Mouse (Mus musculus): ENCODE results near the gene Cpsf4. TPM values are rescaled to one million over a fixed set of nuclear protein-coding genes. Genes with fewer than 3 reads are reported as not detected.

Cpsf4 gene
- polyA plus RNA-seq, 1 experiment, result 31.3 TPM

GRCm38 (mm10) chr5:145218206-145218605, 51.2 kb downstream of the Cpsf4 start:
- H3K4me2 ChIP-seq (ENCODE audit: low read depth), result no peak overlapping the region
- no peaks in the 10 kb centered on the region for H3K79me2 ChIP-seq (ENCODE audit: control insufficient read depth, insufficient read depth)
- TF ChIP-seq POLR2AphosphoS2 (IDR thresholded peaks at IDR 0.05; ENCODE audit: insufficient read length, low read depth) (no peak), MYOD1 (IDR thresholded peaks at IDR 0.05; ENCODE audit: control insufficient read depth in 1 of 3, insufficient read length in 2 of 3, low read depth in 2 of 3) (no peak), POLR2A (IDR thresholded peaks at IDR 0.05; ENCODE audit: insufficient read length, low read depth) (no peak), MAX (IDR thresholded peaks at IDR 0.05; ENCODE audit: low read depth) (no peak), SRF (IDR thresholded peaks at IDR 0.05; ENCODE audit: control insufficient read depth, insufficient read length, low read depth) (no peak), E2F4 (IDR thresholded peaks at IDR 0.05; ENCODE audit: insufficient read depth) (no peak), MYOG (IDR thresholded peaks at IDR 0.05; ENCODE audit: control insufficient read depth in 1 of 3, insufficient read depth in 1 of 3, insufficient read length in 2 of 3, low read depth in 2 of 3) (no peak), REST (IDR thresholded peaks at IDR 0.05; ENCODE audit: insufficient read depth, insufficient read length) (no peak), CEBPB (IDR thresholded peaks at IDR 0.05; ENCODE audit: insufficient read depth, poor library complexity, severe bottlenecking) (no peak), TCF12 (IDR thresholded peaks at IDR 0.05; ENCODE audit: insufficient read depth, poor library complexity, severe bottlenecking) (no peak), TCF3 (IDR thresholded peaks at IDR 0.05; ENCODE audit: insufficient read length, low read depth) (no peak), USF1 (IDR thresholded peaks at IDR 0.05; ENCODE audit: low read depth) (no peak)
- H3K4me3 ChIP-seq, result no peak overlapping the region
- H3ac ChIP-seq (ENCODE audit: control insufficient read depth, insufficient read length), result no peak overlapping the region
- no peaks in the 10 kb centered on the region for H3K27me3 ChIP-seq (ENCODE audit: control insufficient read depth, insufficient read depth, insufficient read length)
- H3K36me3 ChIP-seq (ENCODE audit: control insufficient read depth, insufficient read depth), result peaks cover 3% of the 10 kb centered on the region

- Histone ChIP-seq H3ac (ENCODE audit: control insufficient read depth, insufficient read length) (no peak overlapping the region), H3K4me2 (ENCODE audit: low read depth) (no peak overlapping the region), H3K4me3 (no peak overlapping the region), H3K27me3 (ENCODE audit: control insufficient read depth, insufficient read depth, insufficient read length) (no peaks in the 10 kb centered on the region), H3K36me3 (ENCODE audit: control insufficient read depth, insufficient read depth) (peaks cover 3% of the 10 kb centered on the region), H3K79me2 (ENCODE audit: control insufficient read depth, insufficient read depth) (no peaks in the 10 kb centered on the region)
- no peak for TF ChIP-seq TCF3 (IDR thresholded peaks at IDR 0.05; ENCODE audit: insufficient read length, low read depth)
- TF ChIP-seq MYOG (IDR thresholded peaks at IDR 0.05; ENCODE audit: control insufficient read depth in 1 of 3, insufficient read depth in 1 of 3, insufficient read length in 2 of 3, low read depth in 2 of 3), result no peak
- TF ChIP-seq REST (IDR thresholded peaks at IDR 0.05; ENCODE audit: insufficient read depth, insufficient read length), result no peak
- no peak for TF ChIP-seq MAX (IDR thresholded peaks at IDR 0.05; ENCODE audit: low read depth)
- TF ChIP-seq POLR2A (IDR thresholded peaks at IDR 0.05; ENCODE audit: insufficient read length, low read depth), result no peak
- TF ChIP-seq POLR2AphosphoS2 (IDR thresholded peaks at IDR 0.05; ENCODE audit: insufficient read length, low read depth), result no peak
- TF ChIP-seq TCF12 (IDR thresholded peaks at IDR 0.05; ENCODE audit: insufficient read depth, poor library complexity, severe bottlenecking), result no peak
- TF ChIP-seq E2F4 (IDR thresholded peaks at IDR 0.05; ENCODE audit: insufficient read depth), result no peak
- TF ChIP-seq CEBPB (IDR thresholded peaks at IDR 0.05; ENCODE audit: insufficient read depth, poor library complexity, severe bottlenecking), result no peak
- no peak for TF ChIP-seq SRF (IDR thresholded peaks at IDR 0.05; ENCODE audit: control insufficient read depth, insufficient read length, low read depth)
- no peak for TF ChIP-seq MYOD1 (IDR thresholded peaks at IDR 0.05; ENCODE audit: control insufficient read depth in 1 of 3, insufficient read length in 2 of 3, low read depth in 2 of 3)
- no peak for TF ChIP-seq USF1 (IDR thresholded peaks at IDR 0.05; ENCODE audit: low read depth)
Observed at GRCm38 (mm10) chr5:145218671-145219070, 51.7 kb downstream of the Cpsf4 start.

DNA sequence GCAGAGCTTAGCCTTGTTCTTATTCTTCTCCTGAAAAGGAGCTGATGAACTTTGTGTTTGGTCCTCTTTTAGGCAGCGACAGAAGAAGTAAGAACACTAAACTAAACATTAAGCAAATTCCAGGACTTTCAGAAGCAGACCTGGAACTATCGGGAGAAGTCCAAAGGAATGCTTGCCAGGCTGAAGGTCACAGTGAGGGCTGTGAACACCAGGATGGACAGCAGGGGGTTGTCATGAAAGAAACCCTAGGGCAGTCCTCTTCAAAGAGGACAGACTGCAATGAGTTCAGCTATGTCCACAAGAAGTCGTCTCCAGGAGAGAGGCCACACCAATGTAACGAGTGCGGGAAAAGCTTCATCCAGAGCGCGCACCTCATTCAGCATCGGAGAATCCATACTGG, 53.0 kb downstream of the Cpsf4 start:
- Histone ChIP-seq H3K79me2 (ENCODE audit: control insufficient read depth, insufficient read depth) (no peaks in the 10 kb centered on the region), H3K4me3 (no peak overlapping the region), H3K36me3 (ENCODE audit: control insufficient read depth, insufficient read depth) (no peaks in the 10 kb centered on the region), H3ac (ENCODE audit: control insufficient read depth, insufficient read length) (no peak overlapping the region), H3K27me3 (ENCODE audit: control insufficient read depth, insufficient read depth, insufficient read length) (no peaks in the 10 kb centered on the region), H3K4me2 (ENCODE audit: low read depth) (no peak overlapping the region)
- no peak for TF ChIP-seq E2F4 (IDR thresholded peaks at IDR 0.05; ENCODE audit: insufficient read depth)
- TF ChIP-seq MAX (IDR thresholded peaks at IDR 0.05; ENCODE audit: low read depth), result no peak
- TF ChIP-seq MYOG (IDR thresholded peaks at IDR 0.05; ENCODE audit: control insufficient read depth in 1 of 3, insufficient read depth in 1 of 3, insufficient read length in 2 of 3, low read depth in 2 of 3), result no peak

DNA sequence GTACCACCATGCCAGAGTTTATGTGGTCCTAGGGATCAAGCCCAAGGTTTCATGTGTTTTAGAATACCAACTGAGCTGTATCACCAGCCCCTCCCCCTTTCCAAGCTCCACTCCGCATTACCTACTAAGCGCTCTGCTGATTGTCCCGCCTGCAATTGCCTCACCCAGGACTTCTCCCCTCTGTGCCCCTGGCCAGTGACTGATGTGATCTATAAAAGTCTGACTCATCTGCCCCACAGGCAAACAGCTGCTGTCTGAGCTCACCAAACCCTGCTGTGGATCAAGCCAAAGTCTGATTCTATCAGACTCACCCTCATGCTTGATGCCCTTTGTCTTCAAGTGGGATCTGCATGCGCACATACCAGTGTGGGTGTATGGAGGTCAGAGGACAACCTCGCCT, 55.8 kb downstream of the Cpsf4 start:
- no peak overlapping the region for H3K4me3 ChIP-seq
- H3K79me2 ChIP-seq (ENCODE audit: control insufficient read depth, insufficient read depth), result no peaks in the 10 kb centered on the region
- H3K4me2 ChIP-seq (ENCODE audit: low read depth), result no peak overlapping the region
- no peaks in the 10 kb centered on the region for H3K27me3 ChIP-seq (ENCODE audit: control insufficient read depth, insufficient read depth, insufficient read length)
- TF ChIP-seq POLR2A (IDR thresholded peaks at IDR 0.05; ENCODE audit: insufficient read length, low read depth) (no peak), REST (IDR thresholded peaks at IDR 0.05; ENCODE audit: insufficient read depth, insufficient read length) (no peak), MYOD1 (IDR thresholded peaks at IDR 0.05; ENCODE audit: control insufficient read depth in 1 of 3, insufficient read length in 2 of 3, low read depth in 2 of 3) (no peak), CEBPB (IDR thresholded peaks at IDR 0.05; ENCODE audit: insufficient read depth, poor library complexity, severe bottlenecking) (no peak), E2F4 (IDR thresholded peaks at IDR 0.05; ENCODE audit: insufficient read depth) (no peak), POLR2AphosphoS2 (IDR thresholded peaks at IDR 0.05; ENCODE audit: insufficient read length, low read depth) (no peak), MAX (IDR thresholded peaks at IDR 0.05; ENCODE audit: low read depth) (no peak), SRF (IDR thresholded peaks at IDR 0.05; ENCODE audit: control insufficient read depth, insufficient read length, low read depth) (no peak), USF1 (IDR thresholded peaks at IDR 0.05; ENCODE audit: low read depth) (no peak), TCF12 (IDR thresholded peaks at IDR 0.05; ENCODE audit: insufficient read depth, poor library complexity, severe bottlenecking) (no peak), MYOG (IDR thresholded peaks at IDR 0.05; ENCODE audit: control insufficient read depth in 1 of 3, insufficient read depth in 1 of 3, insufficient read length in 2 of 3, low read depth in 2 of 3) (no peak), TCF3 (IDR thresholded peaks at IDR 0.05; ENCODE audit: insufficient read length, low read depth) (no peak)
- no peaks in the 10 kb centered on the region for H3K36me3 ChIP-seq (ENCODE audit: control insufficient read depth, insufficient read depth)
- H3ac ChIP-seq (ENCODE audit: control insufficient read depth, insufficient read length), result no peak overlapping the region

DNA sequence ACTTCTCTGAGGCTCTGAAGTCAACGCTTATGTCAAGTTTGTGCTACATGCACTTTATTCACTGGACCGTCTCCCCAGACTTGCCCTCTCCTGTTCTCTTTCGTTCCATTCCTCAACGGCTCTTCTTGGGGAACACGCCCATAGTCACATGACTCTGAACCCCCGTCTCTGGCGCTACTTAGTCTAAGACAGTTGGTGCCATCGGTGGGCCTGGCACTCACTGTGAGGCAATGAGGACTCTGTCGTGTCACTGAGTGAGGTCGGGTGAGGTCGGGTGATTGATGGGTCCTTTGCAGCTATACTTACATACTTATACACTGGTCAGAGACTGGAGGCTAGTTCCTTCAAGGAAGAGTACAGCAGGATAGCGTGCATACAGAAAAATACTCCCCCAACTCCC, 56.4 kb downstream of the Cpsf4 start:
- no peak overlapping the region for H3ac ChIP-seq (ENCODE audit: control insufficient read depth, insufficient read length)
- H3K79me2 ChIP-seq (ENCODE audit: control insufficient read depth, insufficient read depth), result no peaks in the 10 kb centered on the region
- H3K4me3 ChIP-seq, result no peak overlapping the region
- no peak overlapping the region for H3K4me2 ChIP-seq (ENCODE audit: low read depth)
- H3K36me3 ChIP-seq (ENCODE audit: control insufficient read depth, insufficient read depth), result no peaks in the 10 kb centered on the region
- H3K27me3 ChIP-seq (ENCODE audit: control insufficient read depth, insufficient read depth, insufficient read length), result no peaks in the 10 kb centered on the region
- TF ChIP-seq USF1 (IDR thresholded peaks at IDR 0.05; ENCODE audit: low read depth) (no peak), TCF12 (IDR thresholded peaks at IDR 0.05; ENCODE audit: insufficient read depth, poor library complexity, severe bottlenecking) (no peak), REST (IDR thresholded peaks at IDR 0.05; ENCODE audit: insufficient read depth, insufficient read length) (no peak), CEBPB (IDR thresholded peaks at IDR 0.05; ENCODE audit: insufficient read depth, poor library complexity, severe bottlenecking) (no peak), POLR2AphosphoS2 (IDR thresholded peaks at IDR 0.05; ENCODE audit: insufficient read length, low read depth) (no peak), POLR2A (IDR thresholded peaks at IDR 0.05; ENCODE audit: insufficient read length, low read depth) (no peak), MYOG (IDR thresholded peaks at IDR 0.05; ENCODE audit: control insufficient read depth in 1 of 3, insufficient read depth in 1 of 3, insufficient read length in 2 of 3, low read depth in 2 of 3) (no peak), E2F4 (IDR thresholded peaks at IDR 0.05; ENCODE audit: insufficient read depth) (no peak), MAX (IDR thresholded peaks at IDR 0.05; ENCODE audit: low read depth) (no peak), TCF3 (IDR thresholded peaks at IDR 0.05; ENCODE audit: insufficient read length, low read depth) (no peak), MYOD1 (IDR thresholded peaks at IDR 0.05; ENCODE audit: control insufficient read depth in 1 of 3, insufficient read length in 2 of 3, low read depth in 2 of 3) (no peak), SRF (IDR thresholded peaks at IDR 0.05; ENCODE audit: control insufficient read depth, insufficient read length, low read depth) (no peak)
